Mouse (Mus musculus) stomach, embryonic 14.5 days (tissue): ENCODE measurements around the gene G0s2. TPM values are rescaled to one million over a fixed set of nuclear protein-coding genes. Genes with fewer than 3 reads are reported as not detected.
"Not testable (repeated sequence)": the region's sequence is repeated elsewhere in the genome, so short reads cannot be mapped to it uniquely, and the experiment has no call there.

Experiments used
- ATAC-seq: fragments of 200-750 bp; cut with Nextera tagmentation; 2 replicates; pipeline ENCODE4 v1.8.0; 2017; ENCODE audit warnings: low read depth, moderate TSS enrichment; ENCODE audit not compliant: insufficient number of reproducible peaks, insufficient read depth, low FRiP score
- H3K27ac ChIP-seq: fragments of 300-500 bp; sonication (generic); 2 replicates; pipeline ENCODE4 v1.5.1; 2014; ENCODE audit warnings: mild to moderate bottlenecking, low read length, moderate library complexity, mixed read lengths
- H3K27me3 ChIP-seq: fragments of 300-500 bp; sonication (generic); 2 replicates; pipeline ENCODE4 v1.6.1; 2014; ENCODE audit warnings: low read length, control low read depth, mixed read lengths; ENCODE audit not compliant: control insufficient read depth, insufficient read depth
- H3K36me3 ChIP-seq: fragments of 300-500 bp; sonication (generic); 2 replicates; pipeline ENCODE4 v1.6.1; 2014; ENCODE audit warnings: mild to moderate bottlenecking, control low read depth, low read length, moderate library complexity, mixed read lengths; ENCODE audit not compliant: control insufficient read depth, insufficient read depth
- H3K4me1 ChIP-seq: fragments of 300-500 bp; sonication (generic); 2 replicates; pipeline ENCODE4 v1.6.1; 2014; ENCODE audit warnings: low read length, control low read depth, mixed read lengths; ENCODE audit not compliant: control insufficient read depth, insufficient read depth
- H3K4me2 ChIP-seq: fragments of 300-500 bp; sonication (generic); replicated peaks from 2 replicates; pipeline ENCODE4 v1.6.1; 2014; ENCODE audit warnings: low read depth, low read length, control low read depth
- H3K4me3 ChIP-seq: fragments of 300-500 bp; sonication (generic); 2 replicates; pipeline ENCODE4 v1.5.1; 2014; ENCODE audit warnings: low read depth, low read length, control low read depth
- H3K9ac ChIP-seq: fragments of 300-500 bp; sonication (generic); replicated peaks from 2 replicates; pipeline ENCODE4 v1.6.1; 2014; ENCODE audit warnings: low read depth, mild to moderate bottlenecking, control low read depth, low read length, moderate library complexity, mixed read lengths
- H3K9me3 ChIP-seq: fragments of 300-500 bp; sonication (generic); 2 replicates; pipeline ENCODE4 v1.6.1; 2016; ENCODE audit warnings: low read depth, low read length, control low read depth; ENCODE audit not compliant: control insufficient read depth
- WGBS: fragments of 180-500 bp; shearing (Covaris S2); extraction: QIAGEN DNeasy Blood & Tissue Kit; methylation state at CpG from one replicate; pipeline ENCODE4 v1.1.7; 2014; 5-methylcytosine and 5-hydroxymethylcytosine counted together
- polyA plus RNA-seq: library from polyadenylated mRNA; unstranded; fragments of >200 nt; fragmentation: Nextera tagmentation; extraction: Ambion mirVana; gene quantifications from 2 replicates; pipeline ENCODE4 v1.2.1, GENCODE M21; 2014

The G0s2 gene
- polyA plus RNA-seq, 1 experiment from 2014 or later: 26.5 TPM

DNA sequence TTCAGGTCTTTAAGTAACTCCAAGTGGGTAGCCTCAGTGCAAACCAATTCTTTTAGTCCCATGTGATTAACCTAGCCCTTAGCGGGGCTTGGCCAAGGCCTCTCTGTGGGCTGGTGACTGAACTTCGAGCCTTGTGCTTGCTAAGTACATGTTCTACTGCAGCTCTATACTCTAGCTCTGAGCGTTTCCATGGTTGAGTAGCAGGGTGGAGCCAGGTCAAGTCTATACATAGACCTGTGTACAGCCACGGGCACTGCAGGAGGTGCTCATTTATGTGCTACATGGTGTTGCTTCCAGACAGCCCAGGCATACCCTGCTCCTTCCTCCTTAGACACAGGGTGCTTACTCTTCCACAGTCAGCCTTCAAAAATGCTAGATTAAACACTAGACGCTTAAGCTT, 22.9 kb upstream of the G0s2 start:
- Histone ChIP-seq H3K4me2 (no peak overlapping the region), H3K9ac (no peak overlapping the region), H3K9me3 (no peaks in the 10 kb centered on the region), H3K27ac (no peak overlapping the region), H3K4me3 (no peak overlapping the region), H3K27me3 (no peaks in the 10 kb centered on the region), H3K36me3 (no peaks in the 10 kb centered on the region), H3K4me1 (no peaks in the 10 kb centered on the region)
- 73% methylated on average over 5 of the region's 5 CpGs for WGBS
- no peak for ATAC-seq

DNA sequence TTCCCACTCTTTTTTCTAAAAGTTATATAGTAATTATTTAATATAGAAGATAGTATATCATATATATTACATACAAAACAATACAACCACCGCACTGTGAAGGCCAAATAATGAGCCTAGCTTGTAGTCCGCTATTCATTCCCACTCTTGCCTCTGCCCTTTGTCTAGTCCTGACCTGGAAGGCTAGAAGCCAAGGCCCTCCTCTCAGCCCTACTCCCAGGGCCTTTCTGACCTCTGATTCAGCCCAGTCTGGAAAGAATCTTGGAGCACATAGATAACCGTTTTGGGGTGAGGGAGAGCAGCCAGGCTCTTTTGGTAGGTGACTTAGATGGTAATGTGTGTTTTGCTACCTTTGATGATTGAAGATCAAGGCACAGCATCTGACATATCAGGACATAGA, 20.9 kb upstream of the G0s2 start:
- Histone ChIP-seq H3K4me2 (no peak overlapping the region), H3K4me3 (no peak overlapping the region), H3K9me3 (no peaks in the 10 kb centered on the region), H3K27me3 (no peaks in the 10 kb centered on the region), H3K9ac (no peak overlapping the region), H3K27ac (no peak overlapping the region), H3K4me1 (no peaks in the 10 kb centered on the region), H3K36me3 (no peaks in the 10 kb centered on the region)
- 73% methylated on average over 3 of the region's 3 CpGs for WGBS
- no peak for ATAC-seq

DNA sequence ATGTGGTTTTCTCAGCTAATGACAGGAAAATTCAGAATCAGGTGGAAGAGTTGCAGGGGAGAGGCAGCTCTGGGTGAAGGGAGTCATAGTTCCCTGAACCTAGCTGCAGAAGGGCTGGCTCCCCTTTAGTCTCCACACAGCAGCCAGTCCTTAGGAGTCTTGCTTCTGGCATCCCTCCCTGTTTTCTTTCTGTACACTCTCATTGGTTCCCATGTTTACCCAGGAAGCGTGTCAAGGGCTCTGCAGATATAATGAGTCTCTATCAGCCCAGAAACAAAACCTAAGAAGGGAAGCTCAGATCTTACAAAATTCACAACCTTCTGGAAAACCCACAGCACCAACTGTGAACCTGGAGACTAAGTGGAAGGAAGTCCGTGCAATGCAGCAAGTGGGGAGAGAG, 20.0 kb upstream of the G0s2 start:
- Histone ChIP-seq H3K4me3 (no peak overlapping the region), H3K4me2 (no peak overlapping the region), H3K4me1 (no peaks in the 10 kb centered on the region), H3K27me3 (no peaks in the 10 kb centered on the region), H3K9ac (no peak overlapping the region), H3K27ac (no peak overlapping the region), H3K36me3 (no peaks in the 10 kb centered on the region), H3K9me3 (no peaks in the 10 kb centered on the region)
- ATAC-seq: no peak
- 47% methylated on average over 2 of the region's 2 CpGs for WGBS

DNA sequence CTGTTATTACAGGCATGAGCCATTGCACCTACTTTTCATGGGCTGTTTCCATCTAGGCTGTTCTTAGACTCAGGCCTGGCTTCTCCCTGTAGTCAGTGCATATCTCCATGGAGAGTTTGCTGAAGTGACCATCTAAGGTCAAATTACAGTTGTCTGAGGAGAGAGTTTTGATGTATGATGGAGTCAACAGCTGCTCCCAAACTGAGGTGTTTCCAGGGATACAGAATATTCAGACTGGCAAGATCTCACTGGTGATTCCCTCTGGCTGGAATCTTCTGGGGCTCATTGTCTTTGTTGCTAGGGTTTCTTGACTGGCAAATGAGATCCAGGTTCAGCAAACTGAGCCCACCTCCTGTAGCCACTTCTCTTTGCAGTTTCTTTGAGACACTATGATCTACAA, 17.7 kb upstream of the G0s2 start:
- Histone ChIP-seq H3K27me3 (no peaks in the 10 kb centered on the region), H3K4me2 (no peak overlapping the region), H3K27ac (no peak overlapping the region), H3K36me3 (no peaks in the 10 kb centered on the region), H3K9ac (no peak overlapping the region), H3K4me3 (no peak overlapping the region), H3K4me1 (no peaks in the 10 kb centered on the region), H3K9me3 (no peaks in the 10 kb centered on the region)
- no peak for ATAC-seq

DNA sequence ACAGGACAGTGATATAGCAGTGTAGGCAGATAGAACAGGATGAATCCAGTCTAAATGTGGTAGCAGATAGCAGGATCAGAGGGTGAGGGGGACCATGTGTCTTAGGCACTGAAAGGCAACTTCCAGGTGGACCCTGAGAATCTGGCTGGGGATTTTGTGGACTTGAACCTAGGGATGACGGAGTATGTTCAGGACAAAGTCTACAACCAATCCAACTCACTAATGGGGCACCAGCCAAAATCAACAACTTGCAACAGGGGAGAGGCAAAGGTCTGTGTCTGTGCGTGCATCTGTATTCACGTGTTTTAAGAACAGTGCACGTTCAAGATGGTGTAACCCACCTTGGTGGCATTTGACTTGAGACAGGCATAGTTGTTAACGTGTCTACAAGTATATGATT, 16.9 kb upstream of the G0s2 start:
- Histone ChIP-seq H3K27me3 (no peaks in the 10 kb centered on the region), H3K9ac (no peak overlapping the region), H3K4me1 (no peaks in the 10 kb centered on the region), H3K27ac (no peak overlapping the region), H3K4me3 (no peak overlapping the region), H3K36me3 (no peaks in the 10 kb centered on the region), H3K4me2 (no peak overlapping the region), H3K9me3 (no peaks in the 10 kb centered on the region)
- WGBS: 86% methylated on average over 5 of the region's 5 CpGs
- no peak for ATAC-seq

DNA sequence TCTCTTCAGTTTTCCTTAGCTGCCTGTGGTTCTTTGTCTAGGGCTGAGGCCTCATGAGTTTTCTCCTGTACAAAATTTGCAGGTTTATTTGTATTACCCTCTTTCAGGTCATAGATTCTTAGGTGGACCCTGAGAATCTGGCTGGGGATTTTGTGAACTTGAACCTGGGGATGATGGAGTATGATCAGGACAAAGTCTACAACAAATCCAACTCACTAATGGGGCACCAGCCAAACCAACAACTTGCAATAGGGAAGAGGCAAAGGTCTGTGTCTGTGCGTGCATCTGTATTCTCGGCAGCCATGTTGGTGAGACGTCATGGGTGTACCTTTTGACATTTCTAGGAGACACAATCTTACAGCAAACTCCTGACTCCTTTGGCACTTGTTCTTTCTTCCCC, 16.1 kb upstream of the G0s2 start:
- H3K27me3 ChIP-seq: no peaks in the 10 kb centered on the region
- H3K4me1 ChIP-seq: no peaks in the 10 kb centered on the region
- H3K9ac ChIP-seq: no peak overlapping the region
- no peak for ATAC-seq
- no peak overlapping the region for H3K4me3 ChIP-seq
- no peak overlapping the region for H3K4me2 ChIP-seq
- WGBS: 88% methylated on average over 3 of the region's 3 CpGs
- H3K36me3 ChIP-seq: no peaks in the 10 kb centered on the region
- H3K9me3 ChIP-seq: no peaks in the 10 kb centered on the region
- H3K27ac ChIP-seq: no peak overlapping the region

DNA sequence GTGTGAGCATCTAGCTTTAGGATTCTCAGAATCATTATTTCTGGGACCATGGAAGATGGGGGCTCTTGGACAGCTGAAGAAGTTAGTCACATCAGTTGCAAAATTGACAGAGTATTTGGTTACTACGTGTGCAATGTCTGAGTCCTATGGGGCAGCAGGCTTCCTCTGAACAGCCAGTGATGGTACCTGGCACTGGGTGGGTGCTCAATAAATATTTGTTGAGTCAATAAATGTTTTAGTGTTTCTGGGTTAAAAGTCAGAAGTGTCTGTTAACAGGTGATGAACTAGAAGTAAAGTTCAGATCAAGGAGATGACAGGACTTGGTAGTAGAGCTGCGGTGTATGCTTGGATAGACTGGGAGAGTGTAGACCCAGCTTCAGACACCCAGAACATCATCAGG, 14.6 kb upstream of the G0s2 start:
- no peak for ATAC-seq
- Histone ChIP-seq H3K9ac (no peak overlapping the region), H3K4me1 (no peaks in the 10 kb centered on the region), H3K36me3 (no peaks in the 10 kb centered on the region), H3K4me2 (no peak overlapping the region), H3K27me3 (no peaks in the 10 kb centered on the region), H3K27ac (no peak overlapping the region), H3K9me3 (no peaks in the 10 kb centered on the region), H3K4me3 (no peak overlapping the region)
- WGBS: 68% methylated on average over 2 of the region's 2 CpGs

DNA sequence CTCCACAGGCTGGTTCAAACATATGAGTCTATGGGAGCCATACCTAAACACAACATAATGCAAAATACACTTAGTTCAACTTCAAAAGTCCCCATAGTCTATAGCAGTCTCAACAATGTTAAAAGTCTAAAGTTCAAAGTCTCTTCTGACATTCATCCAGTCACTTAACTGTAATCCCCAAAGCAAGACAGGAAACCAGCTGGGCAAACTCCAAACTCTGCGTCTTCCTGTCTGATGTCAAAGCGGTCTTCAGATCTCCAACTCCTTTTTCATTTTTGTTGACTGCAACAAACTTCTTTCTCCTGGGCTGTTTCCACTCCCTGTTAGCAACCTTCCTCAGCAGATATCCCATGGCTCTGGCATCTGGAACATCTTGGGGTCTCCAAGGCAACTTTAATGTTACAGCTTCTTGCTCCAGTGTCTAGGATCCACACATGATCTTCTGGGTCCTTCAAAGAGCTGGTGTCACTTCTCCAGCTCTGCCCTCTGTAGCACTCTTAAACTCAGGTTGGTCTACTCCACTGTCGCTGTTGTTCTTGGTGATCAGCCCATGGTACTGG, 12.8 kb upstream of the G0s2 start:
- not testable (repeated sequence) for H3K9me3 ChIP-seq, H3K4me1 ChIP-seq, H3K27me3 ChIP-seq, H3K27ac ChIP-seq, H3K4me2 ChIP-seq, H3K36me3 ChIP-seq, H3K4me3 ChIP-seq, ATAC-seq, H3K9ac ChIP-seq
- 81% methylated on average over 3 of the region's 3 CpGs for WGBS

DNA sequence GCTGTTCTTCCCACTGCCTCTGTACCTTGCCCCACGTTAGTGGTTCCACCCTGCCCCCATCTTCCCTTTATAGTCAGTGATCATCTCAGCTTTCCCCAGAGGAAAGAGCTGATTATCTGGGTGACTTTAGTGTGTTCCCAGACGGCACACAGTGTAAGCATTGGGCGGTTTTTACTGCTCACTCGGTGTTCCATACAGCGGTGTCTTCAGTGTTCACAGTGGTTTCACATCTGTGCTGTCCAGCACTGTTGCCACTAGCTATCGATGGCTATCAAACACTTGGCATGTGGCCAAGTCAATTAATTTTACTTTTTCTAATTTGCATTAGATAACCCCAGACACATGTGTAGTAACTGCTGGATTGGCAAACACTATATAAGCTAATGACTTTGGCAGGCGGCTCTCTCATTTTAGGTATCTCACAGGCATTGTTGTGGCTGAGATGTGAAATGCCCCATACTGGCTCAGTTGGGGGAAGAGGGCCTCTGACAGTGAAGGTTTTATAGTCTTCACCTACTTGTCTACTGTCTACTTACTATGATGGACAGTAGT, 11.3 kb upstream of the G0s2 start:
- Histone ChIP-seq H3K27ac (no peak overlapping the region), H3K27me3 (no peaks in the 10 kb centered on the region), H3K4me1 (no peaks in the 10 kb centered on the region), H3K9me3 (no peaks in the 10 kb centered on the region), H3K4me3 (no peak overlapping the region), H3K36me3 (no peaks in the 10 kb centered on the region), H3K9ac (no peak overlapping the region), H3K4me2 (no peak overlapping the region)
- ATAC-seq: no peak
- WGBS: 71% methylated on average over 7 of the region's 7 CpGs
